Mouse (Mus musculus) neural tube, embryonic 11.5 days (tissue): Measurements from ENCODE around the gene Rabl2. TPM values are rescaled to one million over a fixed set of nuclear protein-coding genes. Genes with fewer than 3 reads are reported as not detected.

Experiments used
- ATAC-seq: fragments of 200-750 bp; cut with Nextera tagmentation; 2 replicates; pipeline ENCODE4 v1.8.0; 2017; ENCODE audit warnings: moderate number of reproducible peaks, mild to moderate bottlenecking, moderate TSS enrichment, moderate library complexity; ENCODE audit not compliant: insufficient read depth, low FRiP score, low TSS enrichment
- DNase-seq: peaks from one replicate; pipeline ENCODE4 v3.0.0-alpha.2; 2015; ENCODE audit warnings: low spot score
- H3K27ac ChIP-seq: fragments of 300-500 bp; sonication (generic); 2 replicates; pipeline ENCODE4 v1.5.1; 2014; ENCODE audit warnings: low read depth, mild to moderate bottlenecking, low read length
- H3K27me3 ChIP-seq: fragments of 300-500 bp; sonication (generic); 2 replicates; pipeline ENCODE4 v1.6.1; 2014; ENCODE audit warnings: mild to moderate bottlenecking, low read length, mixed read lengths; ENCODE audit not compliant: control insufficient read depth, insufficient read depth
- H3K36me3 ChIP-seq: fragments of 300-500 bp; sonication (generic); 2 replicates; pipeline ENCODE4 v1.6.1; 2014; ENCODE audit warnings: mild to moderate bottlenecking, low read length, moderate library complexity, mixed read lengths; ENCODE audit not compliant: control insufficient read depth, insufficient read depth
- H3K4me1 ChIP-seq: fragments of 300-500 bp; sonication (generic); 2 replicates; pipeline ENCODE4 v1.6.1; 2014; ENCODE audit warnings: low read length, mixed read lengths; ENCODE audit not compliant: control insufficient read depth, insufficient read depth
- H3K4me2 ChIP-seq: fragments of 300-500 bp; sonication (generic); 2 replicates; pipeline ENCODE4 v1.6.1; 2014; ENCODE audit warnings: low read depth, mild to moderate bottlenecking, moderate library complexity
- H3K4me3 ChIP-seq: fragments of 300-500 bp; sonication (generic); 2 replicates; pipeline ENCODE4 v1.5.1; 2014; ENCODE audit warnings: low read depth, low read length
- H3K9ac ChIP-seq: fragments of 300-500 bp; sonication (generic); 2 replicates; pipeline ENCODE4 v1.6.1; 2014; ENCODE audit warnings: mild to moderate bottlenecking, low read length
- H3K9me3 ChIP-seq: fragments of 300-500 bp; sonication (generic); 2 replicates; pipeline ENCODE4 v1.6.1; 2016; ENCODE audit warnings: low read length; ENCODE audit not compliant: control insufficient read depth
- WGBS: fragments of 180-500 bp; shearing (Covaris S2); extraction: QIAGEN DNeasy Blood & Tissue Kit; methylation state at CpG from one replicate; pipeline ENCODE4 v1.1.7; 2014; 5-methylcytosine and 5-hydroxymethylcytosine counted together
- polyA plus RNA-seq: library from polyadenylated mRNA; unstranded; fragments of >200 nt; fragmentation: Nextera tagmentation; extraction: Ambion mirVana; gene quantifications from 2 replicates; pipeline ENCODE4 v1.2.1, GENCODE M21; 2014

Rabl2 gene
- polyA plus RNA-seq, 1 experiment from 2014 or later, result 104 TPM

DNA sequence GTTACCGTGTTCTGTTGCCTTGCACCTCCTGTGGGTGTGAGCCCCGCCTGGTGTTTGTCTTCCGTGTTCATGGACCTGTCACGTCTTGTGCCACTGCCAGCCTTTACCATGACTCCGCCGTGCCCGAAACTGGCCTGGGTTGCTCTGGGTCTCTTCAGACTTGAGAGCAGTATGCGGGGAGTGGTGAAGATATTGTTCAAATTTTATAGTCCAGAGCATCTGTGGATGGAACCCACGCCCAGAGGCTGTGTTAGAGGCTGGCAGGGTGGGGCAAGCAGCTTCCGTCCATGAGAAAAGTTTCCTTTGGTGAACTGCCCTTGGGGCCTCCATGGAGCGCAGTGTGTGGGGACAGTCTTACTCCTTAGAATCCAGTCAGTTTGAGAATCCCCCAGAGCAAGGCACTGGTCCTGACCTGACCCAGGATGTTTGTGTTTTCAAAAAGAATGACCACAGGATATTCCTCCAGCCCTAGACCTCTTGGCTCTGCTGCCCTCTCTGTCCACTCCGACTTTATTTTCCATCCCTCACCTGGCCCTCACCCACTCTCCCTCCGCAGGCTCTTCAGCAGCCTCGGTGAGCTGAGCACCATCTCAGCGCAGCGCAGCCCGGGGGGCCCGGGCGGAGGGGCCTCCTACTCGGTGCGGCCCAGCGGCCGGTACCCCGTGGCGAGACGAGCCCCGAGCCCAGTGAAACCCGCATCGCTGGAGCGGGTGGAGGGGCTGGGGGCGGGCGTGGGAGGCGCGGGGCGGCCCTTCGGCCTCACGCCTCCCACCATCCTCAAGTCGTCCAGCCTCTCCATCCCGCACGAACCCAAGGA lies 34.3 kb downstream of the Rabl2 start:
- H3K27ac ChIP-seq, result no peak overlapping the region
- H3K9me3 ChIP-seq, result no peaks in the 10 kb centered on the region
- 8% methylated on average over 38 of the region's 40 CpGs for WGBS
- no peak; the same call in 1 of the 2 replicates for ATAC-seq
- H3K36me3 ChIP-seq, result no peaks in the 10 kb centered on the region
- H3K9ac ChIP-seq, result no peak overlapping the region
- peak overlapping the region; percentile 35 for H3K4me2 ChIP-seq
- peak overlapping the region; percentile 25 for H3K4me3 ChIP-seq
- no peak for DNase-seq
- peaks cover 7% of the 10 kb centered on the region for H3K4me1 ChIP-seq
- H3K27me3 ChIP-seq, result peaks cover 36% of the 10 kb centered on the region

DNA sequence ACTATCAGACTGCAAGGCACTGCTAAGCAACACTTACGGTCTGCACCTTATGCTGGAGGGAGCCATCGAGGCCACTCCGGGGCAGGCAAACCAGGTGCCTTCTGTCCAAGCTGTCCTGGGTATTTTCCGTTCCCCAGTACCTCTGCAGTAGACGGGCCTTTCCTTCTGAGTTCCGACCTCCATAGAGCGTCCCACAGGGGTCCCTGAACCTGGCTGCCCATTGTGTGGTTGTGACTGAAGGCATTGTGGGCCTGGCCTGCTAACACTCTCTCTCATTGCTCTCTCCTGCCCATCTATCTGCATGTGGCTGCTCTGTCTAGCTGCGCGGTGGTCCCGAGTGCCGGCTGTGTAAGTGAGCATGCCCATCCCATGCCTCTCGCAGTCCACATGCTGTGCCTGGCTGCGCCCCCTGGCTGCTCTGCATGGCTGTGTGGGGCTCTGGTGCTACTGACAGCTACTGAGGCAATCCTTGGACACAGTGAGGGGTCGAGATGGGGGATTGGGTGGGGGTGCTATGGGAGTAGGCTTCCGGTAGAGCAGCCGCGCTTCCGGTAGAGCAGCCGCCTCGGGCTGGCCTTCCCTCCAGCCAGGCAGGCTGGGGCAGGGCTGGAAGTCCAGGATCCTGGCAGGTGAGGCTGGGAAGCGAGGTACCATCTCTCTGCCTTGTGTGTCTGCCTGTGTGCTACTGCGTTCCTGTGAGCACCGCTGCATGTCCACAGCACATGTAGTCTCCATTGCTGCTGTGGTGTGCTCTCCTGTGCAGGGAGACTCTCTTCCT lies 35.1 kb downstream of the Rabl2 start:
- H3K9me3 ChIP-seq, result no peaks in the 10 kb centered on the region
- H3K27me3 ChIP-seq, result peaks cover 36% of the 10 kb centered on the region
- H3K27ac ChIP-seq, result no peak overlapping the region
- peak overlapping the region; percentile 16; the same call in 1 of the 2 replicates for H3K4me3 ChIP-seq
- H3K4me1 ChIP-seq, result peaks cover 7% of the 10 kb centered on the region
- ATAC-seq (peak; percentile 52; the same call in 1 of the 2 replicates), DNase-seq (peak; percentile 57)
- whole genome bisulfite sequencing, result 21% methylated on average over 23 of the region's 23 CpGs
- no peaks in the 10 kb centered on the region for H3K36me3 ChIP-seq
- H3K9ac ChIP-seq, result no peak overlapping the region
- peak overlapping the region; percentile 25 for H3K4me2 ChIP-seq

GRCm38 (mm10) chr15:89555591-89555990 lies 36.1 kb downstream of the Rabl2 start:
- H3K27ac ChIP-seq, result no peak overlapping the region
- peaks cover 36% of the 10 kb centered on the region for H3K27me3 ChIP-seq

DNA sequence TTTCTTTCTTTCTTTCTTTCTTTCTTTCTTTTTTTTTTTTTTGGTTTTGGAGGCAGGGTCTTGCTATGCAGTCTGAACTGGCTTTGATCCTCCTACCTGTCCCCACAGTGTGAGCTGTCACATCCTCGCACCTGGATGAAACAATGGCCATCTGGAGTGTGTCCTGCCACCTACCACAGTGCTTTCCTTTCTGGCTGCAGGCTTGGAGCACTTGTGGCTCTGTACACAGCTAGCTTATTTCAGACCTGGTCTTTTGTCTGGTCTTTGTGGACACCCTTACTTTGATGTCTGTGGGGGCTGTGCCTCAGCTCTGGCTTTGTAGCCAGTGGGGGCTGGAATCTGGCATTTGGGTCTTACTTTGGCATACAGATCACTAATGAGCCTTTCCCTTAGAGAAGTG lies 40.0 kb downstream of the Rabl2 start:
- H3K27me3 ChIP-seq, result peaks cover 18% of the 10 kb centered on the region
- ATAC-seq (no peak), DNase-seq (no peak)
- H3K27ac ChIP-seq, result no peak overlapping the region
- H3K9ac ChIP-seq, result no peak overlapping the region
- no peak overlapping the region for H3K4me2 ChIP-seq
- H3K9me3 ChIP-seq, result no peaks in the 10 kb centered on the region
- no peaks in the 10 kb centered on the region for H3K36me3 ChIP-seq
- WGBS, result 83% methylated on average over 1 of the region's 1 CpGs
- H3K4me1 ChIP-seq, result 0 out of 2 replicates have a peak, but pooled peaks cover 5% of the 10 kb centered on the region
- no peak overlapping the region for H3K4me3 ChIP-seq

More at GRCm38 (mm10) chr15:89555591-89555990, 36.1 kb downstream of the Rabl2 start:
- H3K4me2 ChIP-seq, result no peak overlapping the region
- no peaks in the 10 kb centered on the region for H3K9me3 ChIP-seq
- ATAC-seq (no peak), DNase-seq (no peak)
- H3K4me3 ChIP-seq, result no peak overlapping the region
- 88% methylated on average over 6 of the region's 6 CpGs for WGBS
- H3K9ac ChIP-seq, result no peak overlapping the region
- no peaks in the 10 kb centered on the region for H3K36me3 ChIP-seq
- H3K4me1 ChIP-seq, result peaks cover 7% of the 10 kb centered on the region

DNA sequence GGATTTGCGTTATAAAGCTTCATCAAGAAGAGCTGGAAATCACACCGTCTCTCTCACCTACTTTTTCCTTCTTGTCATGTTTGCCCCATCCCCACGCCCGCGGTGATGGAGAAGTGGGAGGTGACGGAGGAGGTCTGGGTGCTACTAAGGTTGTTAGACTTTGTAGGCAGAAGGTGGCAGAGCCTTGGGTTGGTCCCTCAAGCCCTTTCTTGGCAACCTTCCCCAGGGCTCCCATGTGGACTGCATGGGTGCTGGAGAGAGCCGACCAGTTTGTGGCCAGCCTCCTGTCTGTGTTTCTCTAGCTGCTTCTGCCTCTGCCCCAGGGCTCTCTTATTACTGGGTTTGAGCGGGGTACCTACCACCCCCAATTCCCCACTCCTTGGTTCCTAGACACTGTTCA lies 41.2 kb downstream of the Rabl2 start:
- H3K4me2 ChIP-seq, result no peak overlapping the region
- H3K27ac ChIP-seq, result no peak overlapping the region
- H3K27me3 ChIP-seq, result peaks cover 9% of the 10 kb centered on the region; the same call in 1 of the 2 replicates
- no peak overlapping the region for H3K4me3 ChIP-seq
- 0 out of 2 replicates have a peak, but pooled peaks cover 5% of the 10 kb centered on the region for H3K4me1 ChIP-seq
- H3K9ac ChIP-seq, result no peak overlapping the region
- no peaks in the 10 kb centered on the region for H3K9me3 ChIP-seq
- no peaks in the 10 kb centered on the region for H3K36me3 ChIP-seq
- no peak for DNase-seq
- no peak for ATAC-seq
- WGBS, result 92% methylated on average over 8 of the region's 8 CpGs

GRCm38 (mm10) chr15:89548837-89549236 lies 42.9 kb downstream of the Rabl2 start:
- no peak overlapping the region for H3K4me3 ChIP-seq
- WGBS, result 40% methylated on average over 10 of the region's 11 CpGs
- ATAC-seq, result peak; percentile 52; the same call in 1 of the 2 replicates

GRCm38 (mm10) chr15:89547824-89548601 lies 43.7 kb downstream of the Rabl2 start:
- DNase-seq, result peak; percentile 76
- 0 out of 2 replicates have a peak, but pooled peaks cover 5% of the 10 kb centered on the region for H3K4me1 ChIP-seq
- peaks cover 9% of the 10 kb centered on the region; the same call in 1 of the 2 replicates for H3K27me3 ChIP-seq
- peak overlapping the region; percentile 68 for H3K4me2 ChIP-seq
- H3K27ac ChIP-seq, result no peak overlapping the region
- no peaks in the 10 kb centered on the region for H3K9me3 ChIP-seq
- H3K36me3 ChIP-seq, result no peaks in the 10 kb centered on the region
- 6% methylated on average over 57 of the region's 58 CpGs for WGBS
- H3K9ac ChIP-seq, result peak overlapping the region; percentile 59
- peak; percentile 88 for ATAC-seq
- H3K4me3 ChIP-seq, result peak overlapping the region; percentile 31

More at GRCm38 (mm10) chr15:89548837-89549236, 42.9 kb downstream of the Rabl2 start:
- Histone ChIP-seq H3K27ac (no peak overlapping the region), H3K36me3 (no peaks in the 10 kb centered on the region), H3K27me3 (peaks cover 9% of the 10 kb centered on the region; the same call in 1 of the 2 replicates), H3K9me3 (no peaks in the 10 kb centered on the region), H3K9ac (no peak overlapping the region), H3K4me1 (0 out of 2 replicates have a peak, but pooled peaks cover 5% of the 10 kb centered on the region), H3K4me2 (peak overlapping the region; percentile 68)
- DNase-seq, result no peak

DNA sequence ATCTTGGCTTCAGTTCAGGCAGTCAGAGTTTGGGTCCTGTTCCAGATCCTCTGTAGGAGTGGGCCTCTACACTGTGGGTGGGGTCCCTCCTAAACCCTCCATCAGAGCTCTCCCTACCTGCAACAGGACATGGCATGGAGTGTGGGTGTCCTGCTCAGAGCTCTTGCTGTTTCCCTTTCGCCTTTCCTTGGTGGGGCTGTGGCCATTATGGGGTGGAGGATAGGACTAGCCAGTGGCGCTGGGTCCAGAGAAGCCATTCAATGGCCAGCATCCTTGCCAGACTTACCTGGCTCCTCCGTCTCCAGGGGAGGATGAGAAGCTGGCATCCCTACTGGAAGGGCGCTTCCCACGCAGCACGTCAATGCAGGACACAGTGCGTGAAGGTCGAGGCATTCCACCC lies 44.4 kb downstream of the Rabl2 start:
- no peak overlapping the region for H3K9ac ChIP-seq
- no peak for DNase-seq
- peak overlapping the region; percentile 31 for H3K4me3 ChIP-seq
- 47% methylated on average over 8 of the region's 8 CpGs for WGBS
- 0 out of 2 replicates have a peak, but pooled peaks cover 5% of the 10 kb centered on the region for H3K4me1 ChIP-seq
- ATAC-seq, result no peak
- H3K4me2 ChIP-seq, result peak overlapping the region; percentile 68
- no peaks in the 10 kb centered on the region for H3K36me3 ChIP-seq
- peaks cover 9% of the 10 kb centered on the region; the same call in 1 of the 2 replicates for H3K27me3 ChIP-seq
- no peak overlapping the region for H3K27ac ChIP-seq
- H3K9me3 ChIP-seq, result no peaks in the 10 kb centered on the region
